Mouse (Mus musculus) kidney, postnatal 14 days (tissue): Measurements from ENCODE around the gene Tgfbr2.

Experiments
- DNase-seq: peaks from one replicate; pipeline ENCODE4 v3.0.0; 2022; ENCODE audit warnings: mixed read lengths

The Tgfbr2 gene

GRCm38 (mm10) chr9:116174481-116175461 is at the start of gene Tgfbr2:
TSS of gene Tgfbr2 (minus strand) at chr9:116175360.
- DNase-seq: peak; percentile 92

- no peak for DNase-seq
Measured at GRCm38 (mm10) chr9:116223368-116223767, 48.2 kb upstream of the Tgfbr2 start.

- peak; percentile 32 for DNase-seq
Measured at GRCm38 (mm10) chr9:116222643-116223042, 47.5 kb upstream of the Tgfbr2 start.

- DNase-seq: peak; percentile 59
Measured at GRCm38 (mm10) chr9:116222000-116222399, 46.8 kb upstream of the Tgfbr2 start.

GRCm38 (mm10) chr9:116221565-116221964 is 46.4 kb upstream of the Tgfbr2 start:
- DNase-seq: no peak

DNA sequence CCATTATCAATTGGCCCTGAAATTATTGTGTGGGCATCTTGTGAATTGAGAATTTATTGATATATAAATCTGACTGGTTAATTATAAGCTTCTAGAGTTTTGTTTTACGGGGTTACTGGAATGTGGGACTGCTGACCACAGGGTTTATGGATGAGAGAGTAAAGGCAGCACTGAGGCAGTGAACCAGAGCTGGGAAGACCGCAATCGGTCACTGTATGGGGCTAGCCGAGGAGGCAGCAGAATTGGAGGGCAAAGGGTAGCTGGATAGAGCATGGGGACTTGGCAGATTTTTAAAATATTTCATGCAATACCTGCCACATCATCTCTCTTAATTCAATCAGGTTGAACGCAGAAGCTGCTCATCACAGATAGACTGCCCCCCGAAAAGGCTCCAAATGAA is 45.5 kb upstream of the Tgfbr2 start:
- peak; percentile 44 for DNase-seq

- DNase-seq: no peak
Measured at GRCm38 (mm10) chr9:116220159-116220515, 45.0 kb upstream of the Tgfbr2 start.

- no peak for DNase-seq
Measured at GRCm38 (mm10) chr9:116219234-116220158, 44.3 kb upstream of the Tgfbr2 start.

DNA sequence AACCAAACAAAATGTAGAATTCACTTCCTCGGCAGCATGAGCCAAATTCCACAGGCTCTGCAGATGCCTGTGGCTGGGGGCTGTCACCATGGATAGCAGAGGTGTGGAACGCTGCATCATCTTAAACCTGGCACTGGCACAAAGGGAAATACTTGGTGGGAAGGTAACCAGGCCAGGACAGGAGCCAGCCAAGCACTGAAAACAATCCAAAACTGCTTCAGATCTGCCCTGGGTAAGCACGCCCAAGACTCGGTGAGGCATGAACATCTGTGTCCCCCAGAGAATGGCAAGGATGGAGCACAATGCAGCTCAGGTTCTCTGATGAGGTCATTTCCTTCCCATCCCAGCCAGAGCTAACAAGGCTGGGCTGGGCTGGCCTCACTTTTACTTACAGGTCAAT is 43.6 kb upstream of the Tgfbr2 start:
- DNase-seq: peak; percentile 66

- no peak for DNase-seq
Measured at GRCm38 (mm10) chr9:116217099-116217498, 41.9 kb upstream of the Tgfbr2 start.

- DNase-seq: no peak
Measured at GRCm38 (mm10) chr9:116216677-116217076, 41.5 kb upstream of the Tgfbr2 start.

DNA sequence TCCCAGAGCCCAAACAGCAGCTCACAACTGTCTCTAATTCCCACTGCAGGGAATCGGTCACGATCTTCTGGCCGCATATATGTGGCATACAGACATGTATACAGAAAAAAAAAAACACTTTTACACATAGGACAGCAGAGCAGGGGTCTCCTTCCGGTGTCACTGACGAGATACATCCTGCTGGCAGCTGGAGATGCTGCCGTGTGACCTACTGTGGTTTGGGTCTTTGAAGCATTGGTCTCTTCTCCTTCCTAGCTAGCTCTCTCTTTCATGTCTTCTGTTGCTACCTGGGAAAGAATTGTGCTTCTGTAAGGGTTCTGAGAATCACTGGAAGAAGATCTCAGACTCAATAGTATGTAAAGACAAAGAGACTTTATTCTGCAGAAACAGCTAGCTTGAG is 39.1 kb upstream of the Tgfbr2 start:
- no peak for DNase-seq

- DNase-seq: peak; percentile 65
Measured at GRCm38 (mm10) chr9:116212915-116213619, 37.9 kb upstream of the Tgfbr2 start.

GRCm38 (mm10) chr9:116212069-116212468 is 36.9 kb upstream of the Tgfbr2 start:
- no peak for DNase-seq

DNA sequence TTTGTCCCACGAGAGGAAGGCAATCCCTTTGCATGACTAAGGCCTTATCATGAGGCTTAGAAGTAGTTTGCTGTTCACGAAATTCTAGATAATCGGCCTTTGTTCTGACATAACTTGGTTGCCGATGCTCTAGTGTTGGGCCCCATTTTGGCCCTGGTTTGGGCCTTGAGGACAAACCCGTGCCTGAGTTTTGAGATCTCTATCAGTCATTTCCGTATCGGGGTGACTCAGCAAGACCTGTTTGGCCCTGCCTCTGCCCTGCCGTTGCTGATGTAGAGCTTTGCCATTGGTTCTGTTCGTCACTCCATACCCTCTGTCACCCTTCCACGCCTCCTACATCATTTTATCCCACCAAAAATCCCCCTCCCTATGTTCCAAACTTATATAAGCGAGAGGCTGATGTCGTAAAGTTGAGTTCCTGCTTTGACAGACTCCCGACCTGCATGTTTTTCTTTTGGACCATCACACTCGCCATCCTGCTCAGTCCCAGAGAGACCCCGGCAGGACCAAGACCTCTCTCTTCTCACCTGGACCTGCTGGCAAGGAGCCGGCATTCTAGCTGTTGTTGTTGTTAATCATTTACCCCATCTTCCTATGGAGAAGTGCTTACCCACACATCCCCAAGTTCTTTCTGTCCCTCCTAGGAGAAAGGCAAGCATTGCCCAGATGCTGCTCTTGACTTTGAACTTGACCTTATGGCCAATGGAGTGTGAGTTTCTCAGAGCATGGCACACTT is 33.2 kb upstream of the Tgfbr2 start:
- DNase-seq: no peak

DNA sequence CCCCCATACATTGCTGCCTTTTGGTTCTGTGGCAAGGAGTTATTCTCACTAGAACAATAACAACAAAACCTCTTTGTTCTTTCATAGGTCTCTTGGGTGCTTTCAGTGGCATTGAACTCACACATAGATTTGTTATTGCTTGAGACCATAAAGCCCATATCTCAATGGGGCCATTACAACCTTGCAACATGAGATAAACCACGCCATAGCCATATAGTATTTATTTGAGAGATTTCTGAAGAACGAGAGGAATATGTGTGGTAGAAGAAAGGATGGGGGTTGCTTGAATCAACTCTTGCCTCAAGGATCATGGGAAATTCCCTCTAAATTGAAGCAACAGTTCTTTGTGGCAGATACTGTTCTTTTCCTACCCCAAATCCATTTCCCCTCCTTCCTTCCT is 31.7 kb upstream of the Tgfbr2 start:
- DNase-seq: no peak

DNA sequence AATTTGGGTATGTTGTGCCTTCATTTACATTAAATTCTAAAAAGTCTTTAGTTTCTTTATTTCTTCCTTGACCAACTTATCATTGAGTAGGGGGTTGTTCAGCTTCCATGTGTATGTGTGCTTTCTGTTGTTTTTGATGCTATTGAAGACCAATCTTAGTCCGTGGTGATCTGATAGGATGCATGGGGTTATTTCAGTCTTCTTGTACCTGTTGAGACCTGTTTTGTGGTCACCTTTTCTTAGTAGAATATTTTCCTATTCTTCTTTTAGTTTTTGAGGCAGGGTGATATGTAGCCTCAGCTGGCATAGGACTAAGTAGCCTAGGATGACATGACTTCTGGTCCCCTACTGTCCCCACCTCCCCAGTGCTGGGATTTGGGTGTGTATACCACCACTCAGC is 28.5 kb upstream of the Tgfbr2 start:
- no peak for DNase-seq

GRCm38 (mm10) chr9:116199127-116199526 is 24.0 kb upstream of the Tgfbr2 start:
- DNase-seq: peak; percentile 60

DNA sequence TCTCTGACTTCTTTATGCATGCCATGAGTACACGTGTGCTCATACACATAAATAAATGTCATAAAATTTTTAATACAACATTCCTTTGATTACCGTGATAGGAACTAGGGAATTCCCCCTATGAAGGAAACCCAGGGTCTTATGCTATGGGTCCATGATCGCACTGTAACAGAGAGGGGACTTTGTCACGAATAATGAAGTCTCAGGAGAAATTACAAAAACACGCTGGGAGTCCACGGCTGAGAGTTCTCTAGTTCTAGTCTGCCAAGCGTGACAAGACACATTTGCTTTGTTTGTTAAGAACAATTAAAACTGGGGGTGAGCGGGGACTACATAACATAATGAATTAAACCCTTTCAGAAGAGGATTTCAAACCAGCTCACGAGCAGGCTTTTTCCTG is 23.3 kb upstream of the Tgfbr2 start:
- DNase-seq: no peak

DNA sequence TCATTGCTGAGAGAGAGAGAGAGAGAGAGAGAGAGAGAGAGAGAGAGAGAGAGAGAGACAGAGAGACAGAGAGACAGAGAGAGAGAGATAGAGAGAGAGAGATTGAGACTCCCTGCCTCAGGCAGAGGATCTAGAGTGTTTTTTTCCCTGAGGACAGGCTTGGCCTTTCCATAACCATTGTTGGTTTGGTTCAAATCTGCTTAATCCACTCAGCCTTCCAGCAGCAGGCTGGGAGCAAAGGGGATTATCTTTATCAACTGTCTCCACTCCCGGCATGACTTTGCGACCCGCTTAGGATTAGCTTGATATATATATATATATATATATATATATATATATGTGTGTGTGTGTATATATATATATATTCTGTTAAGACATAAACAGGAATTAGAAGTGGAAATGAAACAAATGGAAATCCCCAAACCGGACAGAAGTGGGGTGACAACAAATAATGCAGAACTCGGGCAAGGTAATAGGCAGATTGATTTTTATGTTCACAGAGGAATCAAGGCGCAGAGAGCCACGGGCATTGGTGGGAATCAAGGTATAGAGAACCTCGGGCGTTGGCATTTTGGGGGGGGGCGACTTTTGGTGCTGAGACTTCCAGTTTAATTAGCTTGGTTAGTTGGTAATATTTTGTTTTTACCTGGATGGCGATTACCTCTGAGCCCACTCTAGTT is 22.5 kb upstream of the Tgfbr2 start:
- DNase-seq: no peak

DNA sequence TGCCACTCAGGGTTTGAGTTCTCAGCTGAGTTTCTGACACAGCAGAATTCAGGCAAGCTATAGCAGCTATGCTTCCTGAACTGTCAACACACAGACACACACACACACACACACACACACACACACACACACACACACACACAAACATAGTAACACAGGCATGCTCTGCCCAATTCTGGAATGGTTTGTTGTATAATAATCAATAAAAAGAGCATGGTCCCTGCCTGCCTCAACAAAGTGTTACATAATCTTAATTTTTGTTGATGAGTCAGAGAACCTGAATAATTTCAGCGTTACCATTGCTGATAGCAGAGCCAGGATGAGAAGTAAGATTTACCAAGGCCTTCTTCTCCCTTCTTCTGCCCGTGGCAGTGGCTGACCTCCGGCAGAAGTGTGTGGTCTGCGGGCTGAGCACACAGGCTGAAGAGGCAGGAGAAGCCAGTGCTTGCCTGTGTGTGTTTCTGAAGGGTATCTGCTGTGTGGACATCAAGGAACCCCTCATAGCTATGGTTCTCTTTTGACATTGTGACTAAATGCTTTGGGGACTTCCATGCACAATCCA is 18.8 kb upstream of the Tgfbr2 start:
- DNase-seq: no peak
